ENCODE assay signal across 17 mouse cellular contexts in genomic region chr19:23044510-23045464, GRCm38 (mm10).
A peak's percentile ranks its signal among the peaks of the same experiment; 100 is the strongest.
DNase-seq lines count a peak whose midpoint lies in the region; ATAC-seq and TF ChIP-seq lines count a peak whose summit lies in the region.
"Had no signal": no experiment of that assay in that cellular context is flagged by ENCODE, and none has a peak within 500 bp of the region (broad histone marks: within the 10 kb centered on the region; RNA-seq: fewer than 3 reads in every experiment).

No protein-coding gene starts in this region.

- H3K9me3 ChIP-seq in liver, embryonic 12.5 days (replicated peaks) = no peaks in the 10 kb centered on the region
- H3K9me3 ChIP-seq: heart, embryonic 12.5 days; hindbrain, embryonic 10.5 days; kidney, embryonic 15.5 days; liver, embryonic 15.5 days; midbrain, embryonic 13.5 days had no signal

- ATAC-seq in liver, embryonic 12.5 days = no peak
- ATAC-seq: inflammation-experienced regulatory T-cells, adult 6 months; midbrain, embryonic 13.5 days had no signal

- no peaks in the 10 kb centered on the region for H3K79me2 ChIP-seq in heart, adult 2 months (replicated peaks; ENCODE audit: control insufficient read depth, insufficient read depth, low read length)
- H3K79me2 ChIP-seq in liver, adult 2 months (ENCODE audit: control insufficient read depth, insufficient read depth, low read length) = no peaks in the 10 kb centered on the region

- TF ChIP-seq EP300 in heart, adult 2 months (IDR thresholded peaks at IDR 0.05; ENCODE audit: insufficient read depth, low read depth, low read length) = no peak

- WGBS in heart, adult 2 months = 64% methylated on average over 16 of the region's 16 CpGs
- 74% methylated on average over 16 of the region's 16 CpGs for WGBS in liver, adult 2 months
- 70% methylated on average over 16 of the region's 16 CpGs for WGBS in liver, embryonic 12.5 days (ENCODE audit: insufficient replicate concordance)

- intact Hi-C loops in heart, adult 2 months (cut with DNase I) = no loop called here
- intact Hi-C loops in left cerebral cortex, postnatal 36 days (cut with DNase I) = no loop called here

- no peak for TF ChIP-seq CTCF in heart, adult 2 months (IDR thresholded peaks at IDR 0.05)
- no peak for TF ChIP-seq CTCF in liver, adult 2 months (IDR thresholded peaks at IDR 0.05; ENCODE audit: low read depth, low read length)

- H3K27ac ChIP-seq in heart, adult 2 months = peak overlapping the region; percentile 36
- H3K27ac ChIP-seq in liver, adult 2 months (replicated peaks; ENCODE audit: insufficient read depth, low read depth, low read length) = peak overlapping the region; percentile 36; the same call in 1 of the 2 replicates
- H3K27ac ChIP-seq in liver, embryonic 12.5 days = no peak overlapping the region
- H3K27ac ChIP-seq: hindbrain, embryonic 10.5 days; kidney, embryonic 15.5 days; liver, embryonic 15.5 days; midbrain, embryonic 13.5 days had no signal

- DNase-seq in heart, adult 2 months = no peak
- no peak for DNase-seq in heart, adult 8-10 months (ENCODE audit: low spot score)
- peak; percentile 46 for DNase-seq in liver, adult 2 months (ENCODE audit: extremely low read depth, low read depth, low spot score)
- peak; percentile 74 for DNase-seq in adipocyte (ENCODE audit: low spot score)
- peak; percentile 61 to 70 for DNase-seq in left cerebral cortex, postnatal 36 days (ENCODE audit: low spot score in 2 of 2)
- no peak for DNase-seq in retina, embryonic 14.5 days (ENCODE audit: low spot score)
- DNase-seq: adrenal gland, postnatal 36 days; cerebellum, postnatal 10 days; thymus, adult 18-20 months had no signal

- no peaks in the 10 kb centered on the region for H3K27me3 ChIP-seq in heart, adult 2 months (ENCODE audit: control insufficient read depth, insufficient read depth, low read length)
- H3K27me3 ChIP-seq in liver, adult 2 months (ENCODE audit: control insufficient read depth, insufficient read depth, low read length) = no peaks in the 10 kb centered on the region
- no peaks in the 10 kb centered on the region for H3K27me3 ChIP-seq in liver, embryonic 12.5 days (replicated peaks)
- H3K27me3 ChIP-seq: heart, embryonic 12.5 days; kidney, embryonic 15.5 days; liver, embryonic 15.5 days; midbrain, embryonic 13.5 days had no signal

- H3K4me2 ChIP-seq in liver, embryonic 12.5 days = no peak overlapping the region
- H3K4me2 ChIP-seq: heart, embryonic 12.5 days; kidney, embryonic 15.5 days; liver, embryonic 15.5 days; midbrain, embryonic 13.5 days had no signal

- H3K4me1 ChIP-seq in heart, adult 2 months (ENCODE audit: control insufficient read depth, insufficient read depth, low read length) = peaks cover 9% of the 10 kb centered on the region
- H3K4me1 ChIP-seq in liver, adult 2 months (ENCODE audit: control insufficient read depth, insufficient read depth, low read length) = peaks cover 2% of the 10 kb centered on the region; the same call in 1 of the 2 replicates
- H3K4me1 ChIP-seq in liver, embryonic 12.5 days = no peaks in the 10 kb centered on the region
- H3K4me1 ChIP-seq: heart, embryonic 12.5 days; hindbrain, embryonic 10.5 days; liver, embryonic 15.5 days; midbrain, embryonic 13.5 days had no signal

- no peaks in the 10 kb centered on the region for H3K36me3 ChIP-seq in heart, adult 2 months (ENCODE audit: control insufficient read depth, insufficient read depth, low read length)
- no peaks in the 10 kb centered on the region for H3K36me3 ChIP-seq in liver, adult 2 months (ENCODE audit: control insufficient read depth, insufficient read depth, low read length)
- no peaks in the 10 kb centered on the region for H3K36me3 ChIP-seq in liver, embryonic 12.5 days
- H3K36me3 ChIP-seq: heart, embryonic 12.5 days; hindbrain, embryonic 10.5 days; kidney, embryonic 15.5 days; liver, embryonic 15.5 days; midbrain, embryonic 13.5 days had no signal

- no peak for TF ChIP-seq POLR2A in heart, adult 2 months (IDR thresholded peaks at IDR 0.05; ENCODE audit: insufficient read depth, low read depth, low read length)
- no peak for TF ChIP-seq POLR2A in liver, adult 2 months (IDR thresholded peaks at IDR 0.05; ENCODE audit: extremely low read depth, insufficient read depth, low read length)

- H3K9ac ChIP-seq in heart, adult 2 months (ENCODE audit: low read depth, low read length) = no peak overlapping the region
- no peak overlapping the region for H3K9ac ChIP-seq in liver, adult 2 months (ENCODE audit: low read depth, low read length)
- no peak overlapping the region for H3K9ac ChIP-seq in liver, embryonic 12.5 days
- H3K9ac ChIP-seq: heart, embryonic 12.5 days; kidney, embryonic 15.5 days; liver, embryonic 15.5 days; midbrain, embryonic 13.5 days had no signal

- no peak overlapping the region for H3K4me3 ChIP-seq in heart, adult 2 months
- no peak overlapping the region for H3K4me3 ChIP-seq in liver, adult 2 months (ENCODE audit: insufficient read depth, low read depth, low read length)
- no peak overlapping the region for H3K4me3 ChIP-seq in liver, embryonic 12.5 days
- H3K4me3 ChIP-seq: heart, embryonic 12.5 days; hindbrain, embryonic 10.5 days; kidney, embryonic 15.5 days; liver, embryonic 15.5 days; midbrain, embryonic 13.5 days; myocyte had no signal

Comparison
In these comparisons a context has a peak if more than half of its experiments do, and no peak if none do; other contexts are left out.
1. DNase-seq: peak in liver, adult 2 months (single experiment), adipocyte (single experiment) and left cerebral cortex, postnatal 36 days (2 of 2); none in heart, adult 2 months (0 of 2), heart, adult 8-10 months (single experiment) and retina, embryonic 14.5 days (single experiment).